Mouse (Mus musculus): ENCODE results near the gene Armc8. TPM values are rescaled to one million over a fixed set of nuclear protein-coding genes. Genes with fewer than 3 reads are reported as not detected.

Armc8 gene
- total and polyA plus RNA-seq, 2 experiments from 2014 or later = 68.5 to 69.2 TPM

- Histone ChIP-seq H3K9ac (replicated peaks; ENCODE audit: low read length) (peak overlapping the region; percentile 91), H3K4me2 (ENCODE audit: low read depth, low read length) (peak overlapping the region; percentile 90), H3K36me3 (ENCODE audit: insufficient read depth, low read length) (no peaks in the 10 kb centered on the region), H3K4me1 (ENCODE audit: insufficient read depth, low read length) (peaks cover 28% of the 10 kb centered on the region), H3K4me3 (ENCODE audit: low read length) (peak overlapping the region; percentile 89), H3K27ac (peak overlapping the region; percentile 94), H3K9me3 (ENCODE audit: low read length) (no peaks in the 10 kb centered on the region), H3K27me3 (ENCODE audit: insufficient read depth, low read length) (no peaks in the 10 kb centered on the region)
- DNase-seq (ENCODE audit: low spot score) (peak; percentile 49), ATAC-seq (peak; percentile 15; the same call in 1 of the 2 replicates)
- TF ChIP-seq CTCF (IDR thresholded peaks at IDR 0.05; ENCODE audit: low read depth) = no peak
- WGBS = 10% methylated on average over 14 of the region's 14 CpGs
These were observed 133.6 kb downstream of the Armc8 start for GRCm38 (mm10) chr9:99434892-99435618.

GRCm38 (mm10) chr9:99432478-99432877 is 136.2 kb downstream of the Armc8 start:
- whole genome bisulfite sequencing = 73% methylated on average over 4 of the region's 4 CpGs
- Histone ChIP-seq H3K4me3 (ENCODE audit: low read length) (no peak overlapping the region), H3K27me3 (ENCODE audit: insufficient read depth, low read length) (no peaks in the 10 kb centered on the region), H3K9ac (replicated peaks; ENCODE audit: low read length) (no peak overlapping the region), H3K36me3 (ENCODE audit: insufficient read depth, low read length) (no peaks in the 10 kb centered on the region), H3K27ac (peak overlapping the region; percentile 51; the same call in 1 of the 2 replicates), H3K4me2 (ENCODE audit: low read depth, low read length) (no peak overlapping the region), H3K4me1 (ENCODE audit: insufficient read depth, low read length) (peaks cover 32% of the 10 kb centered on the region), H3K9me3 (ENCODE audit: low read length) (no peaks in the 10 kb centered on the region)
- ATAC-seq = no peak
- no peak for TF ChIP-seq CTCF (IDR thresholded peaks at IDR 0.05; ENCODE audit: low read depth)
- DNase-seq (ENCODE audit: low spot score) = no peak

DNA sequence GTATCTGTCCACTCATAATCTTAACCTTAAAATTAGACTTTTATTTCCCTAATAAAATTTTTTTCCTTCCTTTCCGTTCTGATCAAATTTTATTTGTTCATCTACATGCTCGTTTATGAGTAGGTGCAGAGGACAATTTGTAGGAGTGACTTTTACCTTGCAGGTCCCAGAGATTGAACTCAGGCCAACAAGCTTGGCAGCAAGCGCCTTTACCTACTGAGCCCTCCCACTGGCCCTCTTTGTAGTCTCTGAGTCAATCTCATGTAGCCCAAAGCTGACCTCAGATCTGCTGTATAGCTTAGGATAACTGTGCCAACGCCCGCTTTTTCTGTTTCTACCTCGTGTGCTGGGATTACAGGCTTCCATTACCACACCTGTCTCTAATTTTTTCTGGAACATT is 136.7 kb downstream of the Armc8 start:
- Histone ChIP-seq H3K9me3 (ENCODE audit: low read length) (no peaks in the 10 kb centered on the region), H3K4me2 (ENCODE audit: low read depth, low read length) (no peak overlapping the region), H3K27me3 (ENCODE audit: insufficient read depth, low read length) (no peaks in the 10 kb centered on the region), H3K4me3 (ENCODE audit: low read length) (no peak overlapping the region), H3K4me1 (ENCODE audit: insufficient read depth, low read length) (peaks cover 26% of the 10 kb centered on the region), H3K36me3 (ENCODE audit: insufficient read depth, low read length) (no peaks in the 10 kb centered on the region), H3K9ac (replicated peaks; ENCODE audit: low read length) (no peak overlapping the region), H3K27ac (no peak overlapping the region)
- no peak for TF ChIP-seq CTCF (IDR thresholded peaks at IDR 0.05; ENCODE audit: low read depth)
- DNase-seq (ENCODE audit: low spot score) (no peak), ATAC-seq (no peak)
- WGBS = 62% methylated on average over 6 of the region's 6 CpGs

DNA sequence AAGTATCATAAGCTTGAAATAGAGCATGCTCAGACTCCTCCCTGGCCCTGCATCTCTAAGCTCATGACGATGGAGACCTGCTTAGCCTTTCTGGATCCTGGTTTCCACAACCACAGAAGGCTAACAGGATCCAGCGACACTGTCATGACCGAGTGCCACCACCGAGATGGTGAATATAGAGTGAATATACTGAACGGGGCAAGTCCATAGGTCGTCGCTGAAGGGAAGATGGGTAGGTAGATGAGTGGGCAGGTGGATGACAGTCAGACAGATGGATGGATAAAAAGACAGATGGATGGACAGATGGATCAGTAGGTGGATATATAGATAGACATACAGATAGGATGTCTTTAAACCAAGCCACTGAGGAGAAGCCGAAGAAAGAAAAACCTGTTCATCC is 137.4 kb downstream of the Armc8 start:
- WGBS = 89% methylated on average over 8 of the region's 8 CpGs
- Histone ChIP-seq H3K4me3 (ENCODE audit: low read length) (no peak overlapping the region), H3K4me1 (ENCODE audit: insufficient read depth, low read length) (peaks cover 25% of the 10 kb centered on the region), H3K36me3 (ENCODE audit: insufficient read depth, low read length) (no peaks in the 10 kb centered on the region), H3K9ac (replicated peaks; ENCODE audit: low read length) (no peak overlapping the region), H3K9me3 (ENCODE audit: low read length) (no peaks in the 10 kb centered on the region), H3K27ac (no peak overlapping the region), H3K27me3 (ENCODE audit: insufficient read depth, low read length) (no peaks in the 10 kb centered on the region), H3K4me2 (ENCODE audit: low read depth, low read length) (no peak overlapping the region)
- DNase-seq (ENCODE audit: low spot score) = no peak
- ATAC-seq = no peak
- no peak for TF ChIP-seq CTCF (IDR thresholded peaks at IDR 0.05; ENCODE audit: low read depth)

- WGBS = 80% methylated on average over 6 of the region's 6 CpGs
- H3K27me3 ChIP-seq (ENCODE audit: insufficient read depth, low read length) = no peaks in the 10 kb centered on the region
- DNase-seq (ENCODE audit: low spot score) (no peak), ATAC-seq (no peak)
- no peak overlapping the region for H3K27ac ChIP-seq
- TF ChIP-seq CTCF (IDR thresholded peaks at IDR 0.05; ENCODE audit: low read depth) = no peak
- no peak overlapping the region for H3K9ac ChIP-seq (replicated peaks; ENCODE audit: low read length)
- H3K36me3 ChIP-seq (ENCODE audit: insufficient read depth, low read length) = no peaks in the 10 kb centered on the region
- H3K4me3 ChIP-seq (ENCODE audit: low read length) = no peak overlapping the region
- H3K4me2 ChIP-seq (ENCODE audit: low read depth, low read length) = no peak overlapping the region
- no peaks in the 10 kb centered on the region for H3K9me3 ChIP-seq (ENCODE audit: low read length)
- H3K4me1 ChIP-seq (ENCODE audit: insufficient read depth, low read length) = peaks cover 25% of the 10 kb centered on the region
These were observed 137.9 kb downstream of the Armc8 start for GRCm38 (mm10) chr9:99430806-99431205.

DNA sequence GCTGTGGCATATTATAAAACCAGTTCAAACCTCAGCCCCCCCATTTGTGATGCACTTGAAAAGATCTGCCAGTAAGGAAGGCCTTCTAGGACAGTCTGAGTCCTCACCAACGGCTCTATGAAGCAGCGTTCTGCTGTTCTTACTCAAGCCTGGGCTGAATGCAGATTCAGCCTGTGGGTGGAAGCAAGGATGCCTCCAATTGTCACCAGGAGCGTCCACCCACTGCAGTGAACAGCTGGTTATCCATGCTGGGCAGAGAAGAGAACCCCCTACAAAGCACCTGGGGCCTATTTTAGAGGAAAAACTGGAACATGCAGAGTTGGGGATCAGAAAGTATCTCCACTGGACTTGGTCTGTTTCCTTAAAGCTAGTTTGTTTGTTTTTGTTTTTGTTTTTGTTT is 138.9 kb downstream of the Armc8 start:
- H3K27ac ChIP-seq = no peak overlapping the region
- no peak for DNase-seq (ENCODE audit: low spot score)
- H3K9ac ChIP-seq (replicated peaks; ENCODE audit: low read length) = no peak overlapping the region
- H3K4me2 ChIP-seq (ENCODE audit: low read depth, low read length) = no peak overlapping the region
- H3K36me3 ChIP-seq (ENCODE audit: insufficient read depth, low read length) = no peaks in the 10 kb centered on the region
- peaks cover 29% of the 10 kb centered on the region for H3K4me1 ChIP-seq (ENCODE audit: insufficient read depth, low read length)
- no peaks in the 10 kb centered on the region for H3K27me3 ChIP-seq (ENCODE audit: insufficient read depth, low read length)
- ATAC-seq = no peak
- 74% methylated on average over 3 of the region's 3 CpGs for WGBS
- TF ChIP-seq CTCF (IDR thresholded peaks at IDR 0.05; ENCODE audit: low read depth) = no peak
- no peaks in the 10 kb centered on the region for H3K9me3 ChIP-seq (ENCODE audit: low read length)
- no peak overlapping the region for H3K4me3 ChIP-seq (ENCODE audit: low read length)

GRCm38 (mm10) chr9:99428601-99429331 is 139.9 kb downstream of the Armc8 start:
- peaks cover 25% of the 10 kb centered on the region for H3K4me1 ChIP-seq (ENCODE audit: insufficient read depth, low read length)

More at GRCm38 (mm10) chr9:99428601-99429331, 139.9 kb downstream of the Armc8 start:
- no peak overlapping the region; the same call in 1 of the 2 replicates for H3K27ac ChIP-seq
- no peaks in the 10 kb centered on the region for H3K36me3 ChIP-seq (ENCODE audit: insufficient read depth, low read length)
- H3K9ac ChIP-seq (replicated peaks; ENCODE audit: low read length) = no peak overlapping the region
- no peak for TF ChIP-seq CTCF (IDR thresholded peaks at IDR 0.05; ENCODE audit: low read depth)
- 61% methylated on average over 11 of the region's 11 CpGs for WGBS
- H3K4me2 ChIP-seq (ENCODE audit: low read depth, low read length) = no peak overlapping the region
- ATAC-seq = no peak
- H3K9me3 ChIP-seq (ENCODE audit: low read length) = no peaks in the 10 kb centered on the region
- no peak for DNase-seq (ENCODE audit: low spot score)
- no peak overlapping the region for H3K4me3 ChIP-seq (ENCODE audit: low read length)
- no peaks in the 10 kb centered on the region for H3K27me3 ChIP-seq (ENCODE audit: insufficient read depth, low read length)

Other genes with a start within 250 kb of the Armc8 start
- gene Esyt3, start 210.3 kb downstream of the Armc8 start, total RNA-seq (2014; rRNA removed) = 0.72 and 1.3 TPM in 2 replicates
- gene Esyt3, start 210.3 kb downstream of the Armc8 start, polyA plus RNA-seq (2015; fragmentation: Nextera tagmentation; extraction: Ambion mirVana) = 0.68 and 1.00 TPM in 2 replicates
- gene Mras, start 131.5 kb downstream of the Armc8 start, total RNA-seq (2014; rRNA removed) = 75.5 and 95.2 TPM in 2 replicates
- 66.9 and 74.0 TPM in 2 replicates for gene Mras, start 131.5 kb downstream of the Armc8 start, polyA plus RNA-seq (2015; fragmentation: Nextera tagmentation; extraction: Ambion mirVana)
- 1.0 TPM in 1 of 2 replicates, not detected in the other for gene Nme9, start 117.4 kb downstream of the Armc8 start, total RNA-seq (2014; rRNA removed)
- gene Nme9, start 117.4 kb downstream of the Armc8 start, polyA plus RNA-seq (2015; fragmentation: Nextera tagmentation; extraction: Ambion mirVana) = 0.64 and 0.82 TPM in 2 replicates
- gene Dbr1, start 6.9 kb upstream of the Armc8 start, total RNA-seq (2014; rRNA removed) = 17.9 and 18.1 TPM in 2 replicates
- gene Dbr1, start 6.9 kb upstream of the Armc8 start, polyA plus RNA-seq (2015; fragmentation: Nextera tagmentation; extraction: Ambion mirVana) = 27.4 and 30.7 TPM in 2 replicates
- gene A4gnt, start 43.6 kb upstream of the Armc8 start, total RNA-seq (2014; rRNA removed) = not detected in 2 replicates
- gene A4gnt, start 43.6 kb upstream of the Armc8 start, polyA plus RNA-seq (2015; fragmentation: Nextera tagmentation; extraction: Ambion mirVana) = not detected in 2 replicates
- 17.0 and 26.1 TPM in 2 replicates for gene Dzip1l, start 60.6 kb upstream of the Armc8 start, total RNA-seq (2014; rRNA removed)
- 8.1 and 8.5 TPM in 2 replicates for gene Dzip1l, start 60.6 kb upstream of the Armc8 start, polyA plus RNA-seq (2015; fragmentation: Nextera tagmentation; extraction: Ambion mirVana)
- not detected in 2 replicates for gene Cldn18, start 148.4 kb upstream of the Armc8 start, total RNA-seq (2014; rRNA removed)
- gene Cldn18, start 148.4 kb upstream of the Armc8 start, polyA plus RNA-seq (2015; fragmentation: Nextera tagmentation; extraction: Ambion mirVana) = not detected in 2 replicates

Measured in hindbrain, postnatal 0 days (tissue).